Mouse (Mus musculus): ENCODE results near the gene Btbd10.

Btbd10 gene

GRCm38 (mm10) chr7:113368746-113369619, at the start of gene Btbd10:
TSS of gene Btbd10 (minus strand) at chr7:113369392.
- peak; percentile 96 for DNase-seq (ENCODE audit: low spot score)

GRCm38 (mm10) chr7:113416536-113416935, 47.3 kb upstream of the Btbd10 start:
- DNase-seq (ENCODE audit: low spot score) = no peak

- no peak for DNase-seq (ENCODE audit: low spot score)
These were observed 46.1 kb upstream of the Btbd10 start for GRCm38 (mm10) chr7:113415256-113415655.

- DNase-seq (ENCODE audit: low spot score) = no peak
These were observed 39.5 kb upstream of the Btbd10 start for GRCm38 (mm10) chr7:113408712-113409111.

- DNase-seq (ENCODE audit: low spot score) = no peak
These were observed 28.9 kb upstream of the Btbd10 start for GRCm38 (mm10) chr7:113398083-113398482.

- no peak for DNase-seq (ENCODE audit: low spot score)
These were observed 27.5 kb upstream of the Btbd10 start for GRCm38 (mm10) chr7:113396661-113397060.

- DNase-seq (ENCODE audit: low spot score) = no peak
These were observed 22.4 kb upstream of the Btbd10 start for GRCm38 (mm10) chr7:113391619-113392018.

- DNase-seq (ENCODE audit: low spot score) = no peak
These were observed 19.3 kb upstream of the Btbd10 start, which contains the start of gene Pth for GRCm38 (mm10) chr7:113388470-113388869. TSS of gene Pth (minus strand) at chr7:113388570.

- peak; percentile 80 for DNase-seq (ENCODE audit: low spot score)
These were observed 8.9 kb upstream of the Btbd10 start for GRCm38 (mm10) chr7:113377875-113378658.

GRCm38 (mm10) chr7:113372682-113373081, 3.5 kb upstream of the Btbd10 start:
- no peak for DNase-seq (ENCODE audit: low spot score)

- DNase-seq (ENCODE audit: low spot score) = peak; percentile 79
These were observed 588 bp upstream of the Btbd10 start for GRCm38 (mm10) chr7:113369620-113370340.

GRCm38 (mm10) chr7:113367440-113367839, 1.8 kb downstream of the Btbd10 start:
- no peak for DNase-seq (ENCODE audit: low spot score)

- no peak for DNase-seq (ENCODE audit: low spot score)
These were observed 20.1 kb downstream of the Btbd10 start for GRCm38 (mm10) chr7:113349089-113349488.

- DNase-seq (ENCODE audit: low spot score) = no peak
These were observed 21.5 kb downstream of the Btbd10 start for GRCm38 (mm10) chr7:113347694-113348093.

- no peak for DNase-seq (ENCODE audit: low spot score)
These were observed 21.9 kb downstream of the Btbd10 start for GRCm38 (mm10) chr7:113347271-113347670.

GRCm38 (mm10) chr7:113335250-113335649, 33.9 kb downstream of the Btbd10 start:
- DNase-seq (ENCODE audit: low spot score) = no peak

GRCm38 (mm10) chr7:113334036-113334435, 35.2 kb downstream of the Btbd10 start:
- no peak for DNase-seq (ENCODE audit: low spot score)

- DNase-seq (ENCODE audit: low spot score) = no peak
These were observed 49.1 kb downstream of the Btbd10 start for GRCm38 (mm10) chr7:113320128-113320527.

- peak; percentile 31 for DNase-seq (ENCODE audit: low spot score)
These were observed 57.4 kb downstream of the Btbd10 start for GRCm38 (mm10) chr7:113311784-113312183.

GRCm38 (mm10) chr7:113310136-113310535, 59.1 kb downstream of the Btbd10 start:
- no peak for DNase-seq (ENCODE audit: low spot score)

GRCm38 (mm10) chr7:113297813-113298212, 71.4 kb downstream of the Btbd10 start:
- DNase-seq (ENCODE audit: low spot score) = no peak
